Mouse (Mus musculus): ENCODE data around the gene Sgcg.
A peak's percentile ranks its signal among the peaks of the same experiment; 100 is the strongest.

The Sgcg gene

DNA sequence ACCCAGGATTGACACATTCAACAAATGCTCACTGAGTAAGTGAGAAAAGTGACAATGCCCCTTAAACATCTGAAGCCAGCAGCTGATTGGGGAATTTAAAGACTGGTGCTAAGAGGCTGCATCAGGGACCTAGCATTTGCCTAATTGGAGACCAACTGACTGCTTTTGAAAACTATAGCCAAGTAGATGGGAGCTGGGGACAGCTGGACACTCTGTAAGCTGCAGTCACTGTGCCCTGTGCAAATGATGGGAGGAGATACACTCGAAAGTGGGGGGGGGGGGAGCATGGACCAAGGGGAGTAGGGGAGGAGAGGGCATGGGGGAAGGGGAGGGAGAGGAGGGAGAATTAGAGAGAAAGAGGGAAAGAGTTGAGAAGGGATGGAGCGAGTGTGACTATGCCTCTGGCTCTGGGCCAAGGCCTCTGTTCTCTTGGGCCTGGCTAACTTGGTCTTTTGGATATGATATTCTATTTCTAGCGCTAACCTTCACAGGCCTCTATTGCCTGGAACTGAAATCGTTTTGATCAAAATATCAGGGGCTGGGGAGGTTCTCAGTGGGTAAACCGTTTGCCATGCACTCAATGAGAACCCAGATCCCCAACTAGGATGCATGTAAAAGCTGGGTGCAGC is 22.3 kb downstream of the Sgcg start:
- no peak for DNase-seq (ENCODE audit: low read depth, low spot score)

DNA sequence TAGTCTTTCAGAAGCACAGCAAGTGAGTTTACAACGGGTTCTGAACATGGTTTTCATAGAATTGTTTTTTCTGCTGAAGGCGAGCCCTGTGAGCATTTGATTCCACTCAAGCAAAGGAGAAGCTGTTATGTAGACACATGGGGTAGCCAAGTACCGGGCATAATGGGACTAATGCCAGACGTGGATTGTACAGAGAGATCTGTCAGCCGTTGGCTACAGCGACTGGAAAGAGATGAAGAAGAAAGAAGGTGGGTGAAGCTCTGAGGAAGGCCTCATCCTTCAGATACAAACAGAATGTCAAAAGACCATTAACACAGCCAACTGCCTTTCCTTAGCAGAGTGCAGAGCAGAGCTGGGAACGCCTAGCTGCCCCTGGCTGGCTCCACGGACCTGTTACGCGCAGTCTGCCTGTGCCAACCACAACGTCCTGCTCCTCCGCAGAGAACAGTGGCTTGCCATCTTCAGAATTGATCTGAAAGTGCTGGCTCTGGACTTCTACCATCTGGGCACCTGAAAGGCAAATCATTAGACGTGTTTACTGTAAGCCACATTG is 26.2 kb downstream of the Sgcg start:
- DNase-seq (ENCODE audit: low read depth, low spot score) = no peak

DNA sequence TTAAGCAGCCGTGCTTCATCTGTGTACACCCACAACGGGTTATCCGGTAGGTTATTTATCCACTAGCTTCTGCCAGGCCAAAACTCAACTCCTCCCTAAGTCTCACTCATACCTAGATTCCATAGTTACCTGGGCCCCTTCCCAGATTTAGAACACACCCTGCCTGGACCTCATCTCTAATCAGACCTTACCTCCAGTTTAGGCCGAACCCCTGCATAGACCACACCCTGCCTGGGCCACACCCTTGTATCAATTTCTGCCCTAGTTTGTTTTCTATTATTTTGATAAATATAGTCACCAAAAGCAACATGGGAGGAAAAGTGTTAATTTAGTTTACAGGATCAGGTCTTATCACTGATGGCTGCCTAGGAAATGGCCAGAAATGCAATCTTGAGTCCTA is 28.1 kb downstream of the Sgcg start:
- DNase-seq (ENCODE audit: low read depth, low spot score) = no peak

GRCm38 (mm10) chr14:61229763-61230162 is 28.5 kb downstream of the Sgcg start:
- DNase-seq (ENCODE audit: low read depth, low spot score) = no peak

DNA sequence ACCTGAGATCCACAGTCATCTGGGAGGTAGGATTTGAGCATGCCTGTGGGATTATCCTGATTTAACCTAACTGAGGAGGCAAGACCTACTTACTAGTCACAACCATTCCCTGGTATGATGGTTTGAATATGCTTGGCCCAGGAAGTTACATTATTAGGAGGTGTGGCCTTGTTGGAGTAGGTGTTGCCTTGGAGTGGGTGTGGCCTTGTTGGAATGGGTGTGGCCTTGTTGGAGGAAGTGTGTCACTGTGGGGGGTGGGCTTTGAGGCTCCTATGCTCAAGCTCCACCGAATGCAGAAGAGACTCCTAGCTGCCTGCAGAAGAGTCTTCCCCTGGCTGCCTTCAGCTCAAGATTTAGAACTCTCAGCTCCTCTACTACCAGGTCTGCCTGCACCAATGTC is 32.1 kb downstream of the Sgcg start:
- DNase-seq (ENCODE audit: low read depth, low spot score) = no peak

DNA sequence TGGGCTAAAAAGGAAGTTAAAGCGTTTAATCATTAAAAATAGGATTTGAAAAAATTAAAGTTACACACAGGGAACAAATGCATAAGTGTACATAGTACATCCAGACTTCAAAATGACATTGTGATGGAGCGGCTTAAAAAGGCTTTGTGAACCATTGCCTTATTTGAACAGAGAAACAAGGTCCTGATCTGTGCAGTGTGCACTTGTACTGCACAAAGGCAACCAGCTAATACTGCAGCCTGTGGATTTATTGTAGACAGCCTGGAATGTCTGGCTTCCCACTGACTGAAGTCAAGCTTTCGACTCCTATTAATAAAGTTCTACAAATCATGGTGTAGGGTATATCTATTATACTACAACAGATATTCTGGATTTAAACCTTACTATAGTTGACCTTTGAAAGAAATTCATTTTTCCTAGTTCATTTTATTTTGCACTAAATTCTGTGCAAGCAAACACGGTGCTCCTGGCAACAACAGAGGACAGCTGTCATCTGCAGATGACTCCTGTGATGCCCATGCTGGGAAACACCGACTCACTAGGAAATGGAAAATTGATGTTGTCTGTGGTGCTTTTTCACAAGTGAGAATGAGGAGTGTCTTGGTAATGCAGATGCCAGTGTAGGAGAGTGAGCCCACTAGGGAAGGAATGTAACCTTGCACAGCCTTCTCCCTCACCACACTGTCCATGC is 33.8 kb downstream of the Sgcg start:
- no peak for DNase-seq (ENCODE audit: low read depth, low spot score)

- no peak for DNase-seq (ENCODE audit: low read depth, low spot score)
Observed at GRCm38 (mm10) chr14:61223740-61224139, 34.5 kb downstream of the Sgcg start.

DNA sequence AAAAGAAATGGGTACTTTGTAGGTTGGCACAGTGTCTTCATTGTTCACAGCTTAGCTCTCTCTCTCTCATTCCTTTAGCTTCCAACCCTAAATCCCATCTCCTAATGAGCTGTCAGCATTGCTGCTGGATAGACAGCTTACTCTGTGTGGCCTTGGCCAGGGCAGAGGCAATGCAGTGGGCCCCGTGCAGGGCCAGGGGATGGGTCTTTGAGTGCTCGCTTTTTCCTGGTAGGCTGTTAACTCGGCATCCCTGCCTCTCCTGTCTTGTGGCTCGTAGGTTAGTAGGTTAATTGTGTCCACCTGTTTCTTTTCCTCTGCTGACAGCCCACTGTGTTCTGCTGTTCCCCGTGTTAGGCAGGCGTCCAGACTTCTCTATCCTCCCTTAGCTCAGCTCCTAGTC is 35.8 kb downstream of the Sgcg start:
- DNase-seq (ENCODE audit: low read depth, low spot score) = no peak

- DNase-seq (ENCODE audit: low read depth, low spot score) = no peak
Observed at GRCm38 (mm10) chr14:61221166-61221565, 37.1 kb downstream of the Sgcg start.

DNA sequence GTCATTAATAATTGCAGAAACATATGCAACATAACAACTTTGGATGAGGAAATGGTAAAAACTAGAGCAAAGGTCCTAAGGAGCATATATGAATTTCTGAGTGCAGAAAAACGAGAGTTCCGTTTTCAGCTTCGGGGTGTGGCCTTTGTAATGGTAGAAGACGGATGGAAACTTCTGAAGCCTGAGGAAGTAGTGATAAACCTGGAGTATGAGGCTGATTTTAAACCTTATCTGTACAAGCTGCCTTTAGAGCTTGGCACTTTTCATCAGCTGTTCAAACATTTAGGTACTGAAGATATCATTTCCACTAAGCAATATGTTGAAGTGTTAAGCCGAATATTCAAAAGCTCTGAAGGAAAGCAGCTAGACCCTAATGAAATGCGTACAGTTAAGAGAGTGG is 46.5 kb downstream of the Sgcg start:
- no peak for DNase-seq (ENCODE audit: low read depth, low spot score)

- DNase-seq (ENCODE audit: low read depth, low spot score) = no peak
Observed at GRCm38 (mm10) chr14:61210111-61210510, 48.2 kb downstream of the Sgcg start.

GRCm38 (mm10) chr14:61194416-61194815 is 63.9 kb downstream of the Sgcg start:
- no peak for DNase-seq (ENCODE audit: low read depth, low spot score)

DNA sequence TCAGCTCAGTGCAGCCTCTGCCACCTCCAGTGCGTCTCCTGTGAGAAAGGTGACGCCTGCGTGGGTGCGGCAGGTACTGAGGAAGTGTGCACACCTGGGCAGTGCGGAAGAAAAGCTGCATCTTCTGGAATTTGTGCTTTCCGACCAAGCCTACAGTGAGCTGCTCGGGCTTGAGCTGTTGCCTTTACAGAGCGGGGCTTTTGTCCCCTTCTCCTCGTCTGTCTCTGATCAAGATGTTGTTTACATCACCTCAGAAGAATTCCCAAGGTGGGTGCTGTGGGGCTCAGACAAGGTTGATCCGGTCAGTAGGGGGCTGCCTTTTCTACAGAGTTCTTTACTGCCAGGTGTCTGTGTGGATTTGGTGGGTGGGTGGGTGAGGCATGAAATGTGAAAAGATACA is 66.0 kb downstream of the Sgcg start:
- DNase-seq (ENCODE audit: low read depth, low spot score) = no peak

- DNase-seq (ENCODE audit: low read depth, low spot score) = no peak
Observed at GRCm38 (mm10) chr14:61191904-61192303, 66.4 kb downstream of the Sgcg start.

- DNase-seq (ENCODE audit: low read depth, low spot score) = peak; percentile 28
Observed at GRCm38 (mm10) chr14:61173229-61173628, 85.1 kb downstream of the Sgcg start.

DNA sequence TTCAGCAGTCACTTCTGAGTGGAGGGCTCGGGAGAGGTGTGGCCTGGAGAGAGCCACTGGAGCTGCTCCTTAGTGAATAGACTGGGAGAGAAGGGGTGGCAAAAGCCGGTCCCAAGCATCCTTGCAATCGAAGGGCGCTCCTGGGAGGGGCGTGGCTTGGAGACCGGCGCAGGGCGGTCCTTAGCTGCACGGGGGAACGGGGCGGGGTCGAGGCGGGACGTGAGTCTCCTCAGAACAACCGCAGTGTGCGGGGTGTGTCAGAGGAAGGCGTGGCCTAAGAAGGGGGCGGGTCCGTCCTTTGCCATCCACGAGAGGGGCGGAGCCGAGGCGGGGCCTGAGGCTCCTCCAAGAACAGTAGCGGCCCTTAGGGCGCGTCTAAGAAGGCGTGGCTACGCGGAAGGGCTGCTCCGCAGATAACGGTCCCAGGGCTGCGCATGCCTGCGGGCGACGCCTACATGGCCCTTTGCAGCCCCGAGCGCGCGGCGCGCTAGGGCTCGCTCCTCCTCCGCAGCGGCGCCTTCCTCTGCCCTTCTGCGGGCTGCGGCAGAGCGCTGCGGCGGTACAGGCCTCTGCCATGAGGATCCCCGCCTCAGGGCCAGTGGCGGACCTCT is 85.6 kb downstream of the Sgcg start:
- DNase-seq (ENCODE audit: low read depth, low spot score) = peak; percentile 97

GRCm38 (mm10) chr14:61171261-61171970 is 86.9 kb downstream of the Sgcg start:
- DNase-seq (ENCODE audit: low read depth, low spot score) = no peak
